Mouse (Mus musculus) neural tube, embryonic 11.5 days (tissue): ENCODE data around the gene Gm904. TPM values are rescaled to one million over a fixed set of nuclear protein-coding genes. Genes with fewer than 3 reads are reported as not detected.
"Not testable (repeated sequence)": the region's sequence is repeated elsewhere in the genome, so short reads cannot be mapped to it uniquely, and the experiment has no call there.

Experiments used
- ATAC-seq: fragments of 200-750 bp; cut with Nextera tagmentation; 2 replicates; pipeline ENCODE4 v1.8.0; 2017; ENCODE audit warnings: moderate number of reproducible peaks, mild to moderate bottlenecking, moderate TSS enrichment, moderate library complexity; ENCODE audit not compliant: insufficient read depth, low FRiP score, low TSS enrichment
- DNase-seq: peaks from one replicate; pipeline ENCODE4 v3.0.0-alpha.2; 2015; ENCODE audit warnings: low spot score
- H3K27ac ChIP-seq: fragments of 300-500 bp; sonication (generic); 2 replicates; pipeline ENCODE4 v1.5.1; 2014; ENCODE audit warnings: low read depth, mild to moderate bottlenecking, low read length
- H3K27me3 ChIP-seq: fragments of 300-500 bp; sonication (generic); 2 replicates; pipeline ENCODE4 v1.6.1; 2014; ENCODE audit warnings: mild to moderate bottlenecking, low read length, mixed read lengths; ENCODE audit not compliant: control insufficient read depth, insufficient read depth
- H3K36me3 ChIP-seq: fragments of 300-500 bp; sonication (generic); 2 replicates; pipeline ENCODE4 v1.6.1; 2014; ENCODE audit warnings: mild to moderate bottlenecking, low read length, moderate library complexity, mixed read lengths; ENCODE audit not compliant: control insufficient read depth, insufficient read depth
- H3K4me1 ChIP-seq: fragments of 300-500 bp; sonication (generic); 2 replicates; pipeline ENCODE4 v1.6.1; 2014; ENCODE audit warnings: low read length, mixed read lengths; ENCODE audit not compliant: control insufficient read depth, insufficient read depth
- H3K4me2 ChIP-seq: fragments of 300-500 bp; sonication (generic); 2 replicates; pipeline ENCODE4 v1.6.1; 2014; ENCODE audit warnings: low read depth, mild to moderate bottlenecking, moderate library complexity
- H3K4me3 ChIP-seq: fragments of 300-500 bp; sonication (generic); 2 replicates; pipeline ENCODE4 v1.5.1; 2014; ENCODE audit warnings: low read depth, low read length
- H3K9ac ChIP-seq: fragments of 300-500 bp; sonication (generic); 2 replicates; pipeline ENCODE4 v1.6.1; 2014; ENCODE audit warnings: mild to moderate bottlenecking, low read length
- H3K9me3 ChIP-seq: fragments of 300-500 bp; sonication (generic); 2 replicates; pipeline ENCODE4 v1.6.1; 2016; ENCODE audit warnings: low read length; ENCODE audit not compliant: control insufficient read depth
- WGBS: fragments of 180-500 bp; shearing (Covaris S2); extraction: QIAGEN DNeasy Blood & Tissue Kit; methylation state at CpG from one replicate; pipeline ENCODE4 v1.1.7; 2014; 5-methylcytosine and 5-hydroxymethylcytosine counted together
- microRNA-seq: library from miRNA; unstranded; fragments of <30 nt; microRNA quantifications from one replicate; pipeline ENCODE4, GENCODE M21; 2016
- polyA plus RNA-seq: library from polyadenylated mRNA; unstranded; fragments of >200 nt; fragmentation: Nextera tagmentation; extraction: Ambion mirVana; gene quantifications from 2 replicates; pipeline ENCODE4 v1.2.1, GENCODE M21; 2014

Gene Gm904
- polyA plus RNA-seq, result not detected in 2 replicates

GRCm38 (mm10) chr13:50642928-50643327 lies at the start of gene Gm904:
Gene Gm904, plus strand, starts transcription at chr13:50643228.
- H3K9ac ChIP-seq, H3K27me3 ChIP-seq, H3K4me1 ChIP-seq, H3K27ac ChIP-seq, H3K9me3 ChIP-seq, H3K36me3 ChIP-seq, ATAC-seq, H3K4me2 ChIP-seq, H3K4me3 ChIP-seq, DNase-seq: not testable (repeated sequence)

- 76% methylated on average over 2 of the region's 2 CpGs for WGBS
- not testable (repeated sequence) for H3K4me2 ChIP-seq, H3K36me3 ChIP-seq, H3K4me1 ChIP-seq, H3K4me3 ChIP-seq, H3K27ac ChIP-seq, H3K27me3 ChIP-seq, H3K9me3 ChIP-seq, ATAC-seq, DNase-seq, H3K9ac ChIP-seq
Measured at GRCm38 (mm10) chr13:50648771-50649170, 5.7 kb downstream of the Gm904 start.

Small RNA genes lying within 50 kb of the gene (microRNA-seq; reads per million reads assigned to microRNA genes)
- gene Gm23952, result not detected
- gene Mir683-2, result not detected

Other genes starting within 250 kb of the Gm904 start
- gene Fbxw17, start 225.4 kb upstream of the Gm904 start, polyA plus RNA-seq, result 31.3 and 32.6 TPM in 2 replicates
- not detected in 2 replicates for gene Gm47429, start 199.3 kb upstream of the Gm904 start, polyA plus RNA-seq
- not detected in 2 replicates for gene Nutm2, start 175.9 kb upstream of the Gm904 start, polyA plus RNA-seq
- gene Gm8765, start 55.1 kb downstream of the Gm904 start, polyA plus RNA-seq, result not detected in 2 replicates